In genomic region chr17:9725704-9726469, GRCm38 (mm10) we compare ENCODE assay signal across 11 mouse cellular contexts. TPM values are rescaled to one million over a fixed set of nuclear protein-coding genes. Genes with fewer than 3 reads are reported as not detected.
DNase-seq lines count a peak whose midpoint lies in the region; ATAC-seq lines count a peak whose summit lies in the region.
"Had no signal": no experiment of that assay in that cellular context is flagged by ENCODE, and none has a peak within 500 bp of the region (broad histone marks: within the 10 kb centered on the region; RNA-seq: fewer than 3 reads in every experiment).

No protein-coding gene starts in this region.

- H3K4me1 ChIP-seq in heart, embryonic 11.5 days (ENCODE audit: control insufficient read depth, insufficient read depth, low read length) = no peaks in the 10 kb centered on the region

- DNase-seq in ES-CJ7 (ENCODE audit: low read depth, low spot score) = peak; percentile 63
- peak; percentile 23 for DNase-seq in cerebellum, adult 11-12 months
- peak; percentile 61 to 63 for DNase-seq in frontal cortex, postnatal 10 days (ENCODE audit: low spot score in 2 of 2)
- peak; percentile 60 to 67 for DNase-seq in left cerebral cortex, postnatal 10 days (ENCODE audit: extremely low spot score in 1 of 2, low spot score in 2 of 2)
- peak; percentile 13 for DNase-seq in ovary, postnatal 36 days (ENCODE audit: low spot score)
- no peak for DNase-seq in spleen, postnatal 36 days (ENCODE audit: low spot score in 2 of 2)

- WGBS in heart, embryonic 11.5 days (ENCODE audit: insufficient replicate concordance) = 62% methylated on average over 10 of the region's 10 CpGs

- intact Hi-C loops in left cerebral cortex, postnatal 10 days (cut with DNase I) = no loop called here

- no peak overlapping the region for H3K27ac ChIP-seq in heart, embryonic 11.5 days (ENCODE audit: low read depth, low read length)

- H3K4me3 ChIP-seq in heart, embryonic 11.5 days (ENCODE audit: low read depth, low read length) = no peak overlapping the region

- no peaks in the 10 kb centered on the region for H3K27me3 ChIP-seq in heart, embryonic 11.5 days (ENCODE audit: control insufficient read depth, insufficient read depth, low read length)

- no peak for ATAC-seq in activated CD4-positive, CD25-positive, alpha-beta regulatory T cell, adult 4 months
- ATAC-seq in heart, embryonic 11.5 days (replicated peaks; ENCODE audit: insufficient number of reproducible peaks, low FRiP score, low TSS enrichment) = no peak
- ATAC-seq: Patski had no signal

- no peaks in the 10 kb centered on the region for H3K9me3 ChIP-seq in heart, embryonic 11.5 days (replicated peaks; ENCODE audit: control insufficient read depth, low read length)

- no peaks in the 10 kb centered on the region for H3K36me3 ChIP-seq in heart, embryonic 11.5 days (ENCODE audit: control insufficient read depth, insufficient read depth, low read length)

- H3K9ac ChIP-seq in heart, embryonic 11.5 days (ENCODE audit: low read depth, low read length) = no peak overlapping the region

- no peak overlapping the region for H3K4me2 ChIP-seq in heart, embryonic 11.5 days

RNA-seq across cellular contexts. Expression of gene Pabpc6, which starts 56.4 kb away (rescaled TPM):
- total RNA-seq in left cerebral cortex, postnatal 10 days (2021) = not detected
- not detected for polyA plus RNA-seq in activated CD4-positive, CD25-positive, alpha-beta regulatory T cell, adult 4 months (2017; shearing (Covaris generic))
- polyA plus RNA-seq in heart, embryonic 11.5 days (2014; fragmentation: Nextera tagmentation; extraction: Ambion mirVana) = not detected in 2 replicates
- total RNA-seq: liver, adult 2 months had no signal
- polyA plus RNA-seq: liver, adult 2 months; Patski; spleen, adult 2 months had no signal

Comparison
In these comparisons a context has a peak if more than half of its experiments do, and no peak if none do; other contexts are left out.
1. DNase-seq: peak in ES-CJ7 (single experiment), cerebellum, adult 11-12 months (single experiment), frontal cortex, postnatal 10 days (2 of 2), left cerebral cortex, postnatal 10 days (2 of 2) and ovary, postnatal 36 days (single experiment); none in spleen, postnatal 36 days (0 of 2).